Mouse (Mus musculus): Measurements from ENCODE around the gene Tspan9. TPM values are rescaled to one million over a fixed set of nuclear protein-coding genes. Genes with fewer than 3 reads are reported as not detected.

Gene Tspan9
- total RNA-seq, 2 experiments from 2014 or later = 43.7 to 57.9 TPM

- no peak for DNase-seq (ENCODE audit: low spot score in 2 of 2)
Measured at GRCm38 (mm10) chr6:128022207-128022606, 121.2 kb downstream of the Tspan9 start.

GRCm38 (mm10) chr6:128021931-128022202 is 121.5 kb downstream of the Tspan9 start:
- DNase-seq (ENCODE audit: low spot score in 2 of 2) = no peak

GRCm38 (mm10) chr6:128021106-128021930 is 122.1 kb downstream of the Tspan9 start:
- no peak for DNase-seq (ENCODE audit: low spot score in 2 of 2)

GRCm38 (mm10) chr6:128020521-128021057 is 122.8 kb downstream of the Tspan9 start:
- DNase-seq (ENCODE audit: low spot score in 2 of 2) = no peak

GRCm38 (mm10) chr6:128020053-128020452 is 123.3 kb downstream of the Tspan9 start:
- no peak for DNase-seq (ENCODE audit: low spot score in 2 of 2)

- DNase-seq (ENCODE audit: low spot score in 2 of 2) = no peak
Measured at GRCm38 (mm10) chr6:128019119-128019518, 124.3 kb downstream of the Tspan9 start.

GRCm38 (mm10) chr6:128015304-128015703 is 128.1 kb downstream of the Tspan9 start:
- DNase-seq (ENCODE audit: low spot score in 2 of 2) = no peak

- no peak for DNase-seq (ENCODE audit: low spot score in 2 of 2)
Measured at GRCm38 (mm10) chr6:128011781-128012180, 131.6 kb downstream of the Tspan9 start.

- DNase-seq (ENCODE audit: low spot score in 2 of 2) = no peak
Measured at GRCm38 (mm10) chr6:128011071-128011477, 132.3 kb downstream of the Tspan9 start.

GRCm38 (mm10) chr6:128010135-128010971 is 133.0 kb downstream of the Tspan9 start:
- no peak for DNase-seq (ENCODE audit: low spot score in 2 of 2)

GRCm38 (mm10) chr6:128007982-128008562 is 135.3 kb downstream of the Tspan9 start:
- no peak for DNase-seq (ENCODE audit: low spot score in 2 of 2)

- no peak for DNase-seq (ENCODE audit: low spot score in 2 of 2)
Measured at GRCm38 (mm10) chr6:128007241-128007701, 136.1 kb downstream of the Tspan9 start.

GRCm38 (mm10) chr6:128006156-128006555 is 137.2 kb downstream of the Tspan9 start:
- DNase-seq (ENCODE audit: low spot score in 2 of 2) = no peak

GRCm38 (mm10) chr6:128004544-128004943 is 138.8 kb downstream of the Tspan9 start:
- no peak for DNase-seq (ENCODE audit: low spot score in 2 of 2)

- no peak for DNase-seq (ENCODE audit: low spot score in 2 of 2)
Measured at GRCm38 (mm10) chr6:128003542-128003941, 139.9 kb downstream of the Tspan9 start.

- DNase-seq (ENCODE audit: low spot score in 2 of 2) = no peak
Measured at GRCm38 (mm10) chr6:128002667-128003066, 140.7 kb downstream of the Tspan9 start.

- no peak for DNase-seq (ENCODE audit: low spot score in 2 of 2)
Measured at GRCm38 (mm10) chr6:128002104-128002503, 141.3 kb downstream of the Tspan9 start.

- DNase-seq (ENCODE audit: low spot score in 2 of 2) = no peak
Measured at GRCm38 (mm10) chr6:128001587-128001986, 141.8 kb downstream of the Tspan9 start.

- DNase-seq (ENCODE audit: low spot score in 2 of 2) = no peak
Measured at GRCm38 (mm10) chr6:128000777-128001176, 142.6 kb downstream of the Tspan9 start.

GRCm38 (mm10) chr6:127999118-127999517 is 144.3 kb downstream of the Tspan9 start:
- no peak for DNase-seq (ENCODE audit: low spot score in 2 of 2)

GRCm38 (mm10) chr6:127996928-127997327 is 146.5 kb downstream of the Tspan9 start:
- no peak for DNase-seq (ENCODE audit: low spot score in 2 of 2)

Measured in adrenal gland, adult 18-20 months (tissue).